Mouse (Mus musculus): ENCODE measurements at regions not wholly inside any gene's neighbourhood (a gene's known extent, or its start where the extent isn't known, plus 50 kb on each side); places are given as distances from the start of the nearest gene placed in this dataset.

DNA sequence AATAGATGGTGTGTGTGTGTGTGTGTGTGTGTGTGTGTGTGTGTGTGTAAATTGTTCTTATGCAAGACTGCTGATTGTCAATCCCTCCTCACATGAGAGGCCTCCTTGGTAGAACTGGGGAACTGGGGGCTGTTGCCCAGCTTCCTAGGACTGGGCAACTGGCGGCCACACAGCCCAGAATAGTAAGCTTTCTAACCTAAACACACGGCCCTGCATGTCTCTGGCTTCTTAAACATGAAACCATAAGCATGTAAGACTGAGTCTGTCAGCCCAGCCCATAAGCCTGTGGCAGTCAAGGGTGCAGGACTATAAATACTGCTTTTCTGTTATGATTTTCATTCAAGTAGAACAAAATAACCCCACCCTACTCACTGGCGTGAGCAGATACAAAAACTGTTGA lies 60.7 kb downstream of the Ifng start:
- no peak for DNase-seq (ENCODE audit: low spot score)

DNA sequence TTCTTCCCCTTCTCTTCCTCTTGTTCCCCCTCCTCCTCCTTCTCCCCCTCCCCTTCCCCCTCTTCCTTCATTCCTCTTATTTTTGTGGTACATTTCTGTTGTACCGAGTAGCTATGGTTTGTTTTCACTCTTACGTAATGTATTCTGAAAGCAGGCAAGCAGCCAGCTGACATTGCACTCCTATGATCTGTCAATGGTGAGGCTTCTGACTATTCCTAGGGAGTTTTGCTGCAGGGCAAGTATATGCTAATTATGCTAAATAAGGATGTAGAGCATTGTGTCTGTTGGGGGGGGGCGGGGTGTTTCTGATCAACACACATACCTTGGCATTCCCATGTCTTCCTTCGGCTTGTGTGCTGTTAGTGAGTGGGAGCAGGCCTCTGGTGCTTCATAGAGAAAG lies 64.0 kb downstream of the Ifng start:
- DNase-seq (ENCODE audit: low spot score) = no peak

DNA sequence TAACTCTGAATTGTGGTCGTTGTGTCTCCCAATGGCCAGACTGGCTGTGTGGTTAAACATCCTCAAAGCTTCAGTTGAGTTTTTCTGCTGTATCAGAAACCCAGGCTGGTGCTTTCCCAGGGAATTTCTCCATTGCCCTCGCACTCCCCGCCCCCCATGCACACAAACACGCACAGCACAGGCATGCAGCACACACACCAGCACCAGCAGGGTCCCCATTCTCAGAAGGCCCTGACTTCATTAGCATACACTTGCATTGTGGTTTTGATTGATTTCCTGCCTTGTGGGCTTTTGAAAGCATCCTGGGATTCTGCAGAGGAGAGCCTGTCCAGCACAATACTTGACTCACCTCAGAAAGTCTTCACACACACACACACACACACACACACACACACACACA lies 65.3 kb downstream of the Ifng start:
- DNase-seq (ENCODE audit: low spot score) = no peak

DNA sequence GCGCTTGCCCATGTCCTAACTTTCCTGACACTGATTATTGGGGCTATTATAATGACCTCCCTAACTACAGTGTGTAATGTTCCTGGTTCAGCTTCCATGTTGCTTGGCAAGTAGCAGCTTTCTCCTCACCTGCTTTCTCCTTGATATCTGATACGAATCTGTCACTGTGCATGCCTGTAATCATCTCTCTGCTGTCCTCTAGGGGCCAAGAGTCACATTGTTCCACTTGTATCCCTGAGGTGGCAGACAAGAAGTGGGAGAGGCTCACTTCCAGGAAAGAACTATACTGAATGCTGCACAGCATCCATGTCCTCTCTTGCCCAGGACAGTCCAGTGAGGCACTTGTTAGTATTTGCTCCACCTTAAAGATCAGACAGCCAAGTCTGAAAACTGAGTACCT lies 66.8 kb downstream of the Ifng start:
- DNase-seq (ENCODE audit: low spot score) = no peak

DNA sequence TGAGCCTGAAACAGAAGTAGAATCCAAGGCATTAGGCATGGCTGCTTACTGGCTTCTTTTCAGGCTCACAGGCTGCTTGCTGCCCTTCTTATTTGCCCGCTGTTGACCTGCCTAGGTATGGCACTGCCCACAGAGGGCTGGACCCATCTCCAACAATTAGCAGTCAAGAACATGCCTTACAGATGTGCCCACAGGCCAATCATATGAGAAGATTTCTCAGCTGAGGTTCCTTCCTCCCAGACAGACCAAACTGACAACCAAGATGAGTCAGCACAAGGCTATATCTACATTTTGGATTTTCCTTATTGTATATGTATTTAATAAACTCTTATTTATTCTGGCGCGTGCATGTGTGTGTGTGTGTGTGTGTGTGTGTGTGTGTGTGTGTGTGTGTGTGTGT lies 76.0 kb downstream of the Ifng start:
- DNase-seq (ENCODE audit: low spot score) = no peak

DNA sequence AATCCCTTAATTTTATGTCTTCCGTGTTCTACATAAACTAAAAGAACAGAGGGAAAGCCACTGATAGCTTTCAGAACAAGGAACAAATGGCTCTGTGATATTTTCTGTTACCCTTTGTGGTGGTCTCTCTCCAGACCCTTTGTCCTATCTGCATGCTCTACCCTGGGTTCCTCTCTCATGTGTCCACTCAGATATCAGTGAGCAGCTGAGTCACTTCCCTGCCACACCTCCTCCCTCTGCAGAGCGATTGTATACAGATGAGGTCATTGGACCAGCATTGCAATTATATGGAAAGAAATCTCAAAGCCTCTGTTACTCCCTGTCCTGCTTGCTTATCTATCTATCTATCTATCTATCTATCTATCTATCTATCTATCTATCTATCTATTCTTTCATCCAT lies 77.1 kb downstream of the Ifng start:
- DNase-seq (ENCODE audit: low spot score) = no peak

DNA sequence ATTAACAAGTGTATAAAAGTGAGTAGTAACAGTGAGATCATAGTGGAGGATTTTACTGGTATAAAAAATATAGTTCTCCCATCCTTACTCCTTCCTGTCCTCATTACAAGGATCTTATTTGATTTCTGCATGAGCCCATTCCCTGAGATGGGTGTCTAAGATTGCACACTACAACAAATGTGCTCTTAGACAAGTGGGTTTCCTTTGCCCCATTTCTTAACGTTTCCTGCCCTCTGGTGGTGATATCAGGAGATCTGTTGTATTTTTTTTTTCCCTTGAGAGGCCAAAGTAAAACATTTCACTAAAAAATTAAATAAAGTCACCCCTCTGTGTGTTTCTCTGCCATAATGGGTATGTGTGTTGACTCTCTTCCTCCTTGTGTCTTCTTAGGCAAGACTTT lies 105.1 kb downstream of the Ifng start:
- DNase-seq (ENCODE audit: low spot score) = no peak

DNA sequence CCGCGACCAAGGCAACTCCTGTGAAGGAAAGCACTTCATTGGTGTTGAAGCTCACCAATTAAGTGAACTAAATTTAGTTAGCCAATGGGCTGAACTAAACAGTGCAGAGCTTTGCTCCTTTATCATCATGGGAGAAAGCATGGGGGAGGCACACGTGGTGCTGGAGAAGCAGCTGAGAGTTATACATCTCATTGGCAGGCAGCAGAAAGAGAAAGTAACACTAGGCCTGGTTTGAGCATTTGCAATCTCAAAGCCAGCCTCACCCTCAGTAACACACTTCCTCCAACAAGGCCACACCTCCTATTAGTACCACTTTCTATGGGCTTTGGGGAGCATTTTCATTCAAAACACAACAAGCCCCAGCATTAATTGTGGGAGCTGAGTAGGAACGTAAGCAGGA lies 109.4 kb downstream of the Ifng start:
- DNase-seq (ENCODE audit: low spot score) = no peak

DNA sequence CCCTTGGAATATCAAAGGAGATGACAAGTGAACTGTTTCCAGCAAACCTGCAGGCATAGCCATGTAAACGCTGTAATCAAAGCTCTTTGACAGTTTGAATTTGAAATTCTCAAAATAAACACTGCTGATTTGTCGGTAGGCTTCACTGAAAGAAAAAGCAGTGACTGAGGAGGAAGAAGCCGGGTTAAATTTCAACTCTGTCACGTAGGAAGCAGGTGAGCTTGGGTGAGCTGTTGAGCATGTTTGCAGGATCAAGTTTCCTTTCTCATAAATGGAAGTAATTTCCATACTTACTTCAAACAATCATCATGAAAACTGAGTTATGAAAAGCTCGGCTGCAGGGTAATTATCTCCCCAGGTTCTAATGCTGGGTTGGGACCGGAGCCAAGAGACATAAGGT lies 118.0 kb downstream of the Ifng start:
- no peak for DNase-seq (ENCODE audit: low spot score)

DNA sequence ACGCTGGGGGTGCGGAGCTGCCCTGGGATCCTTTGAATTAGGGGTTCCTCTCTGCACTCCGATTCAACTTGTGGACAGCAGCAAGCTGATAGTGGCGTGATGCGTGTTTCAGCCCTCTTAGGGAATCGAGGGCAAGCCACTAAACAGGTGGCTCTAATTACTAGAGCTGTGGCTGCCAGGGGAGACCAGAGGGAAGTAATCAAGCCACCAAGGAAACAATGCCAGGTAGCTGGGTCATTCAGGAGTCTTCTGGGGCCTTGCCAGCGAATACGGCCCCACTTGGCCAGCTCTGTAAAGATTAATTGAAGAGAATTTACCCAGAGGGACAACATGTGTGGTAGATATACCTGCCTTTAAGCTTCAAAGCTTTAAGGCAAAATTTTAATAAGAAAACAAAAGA lies 123.2 kb downstream of the Ifng start:
- DNase-seq (ENCODE audit: low spot score) = no peak

DNA sequence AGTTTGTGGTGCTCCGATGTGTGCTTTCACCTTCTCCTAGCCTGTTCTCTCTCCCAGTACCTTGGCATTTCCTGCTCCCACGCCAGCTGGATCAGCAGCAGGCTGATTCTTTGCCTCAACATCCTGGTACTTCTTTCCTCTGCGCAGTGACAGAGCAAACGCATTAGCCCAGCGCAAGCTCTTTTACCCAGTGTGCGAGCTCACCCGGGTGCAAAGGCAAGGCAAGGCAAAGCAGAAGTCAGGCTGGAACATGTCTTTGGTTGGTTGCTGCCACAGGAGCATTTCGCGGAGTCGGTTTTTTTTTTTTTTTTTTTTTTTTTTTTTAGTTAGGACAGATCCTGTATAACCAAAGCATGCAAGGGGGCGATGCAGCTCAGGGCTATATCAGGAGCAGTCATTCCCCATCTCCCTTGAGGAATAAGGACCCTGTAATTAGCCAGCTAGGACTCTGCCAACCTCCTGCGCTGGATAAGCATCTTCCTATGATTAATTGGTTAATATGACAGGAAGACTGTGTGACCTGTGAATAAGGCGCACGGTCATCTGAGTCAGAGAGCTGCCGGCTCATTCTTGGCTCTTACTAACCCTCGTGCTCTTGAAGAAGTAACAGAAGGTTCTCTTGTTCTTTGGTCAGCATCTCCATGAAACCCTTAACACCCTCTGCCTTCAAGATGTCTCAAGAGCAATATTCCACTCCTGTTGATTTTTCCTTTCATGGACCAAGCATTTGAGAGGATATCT lies 123.9 kb downstream of the Ifng start:
- no peak for DNase-seq (ENCODE audit: low spot score)

DNA sequence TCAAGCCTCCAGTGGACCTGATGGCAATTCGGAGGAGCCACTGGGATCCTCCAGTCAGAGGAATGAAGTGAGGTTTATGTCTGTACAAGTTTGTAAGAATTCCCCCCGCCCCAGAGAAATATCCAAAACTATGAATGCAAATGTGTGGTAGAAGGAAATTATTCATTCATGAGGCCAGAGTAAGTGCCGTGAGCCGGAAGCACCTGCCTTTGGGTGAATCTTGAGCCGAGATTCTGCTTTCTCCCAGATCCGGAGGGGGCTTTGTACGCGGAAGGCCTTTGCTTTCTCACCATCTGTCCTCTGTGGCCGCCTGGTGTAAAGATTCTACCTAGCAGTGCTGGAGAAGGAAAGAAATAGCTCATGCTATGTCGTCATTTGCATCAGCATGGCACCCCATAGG lies 127.8 kb downstream of the Ifng start:
- no peak for DNase-seq (ENCODE audit: low spot score)

DNA sequence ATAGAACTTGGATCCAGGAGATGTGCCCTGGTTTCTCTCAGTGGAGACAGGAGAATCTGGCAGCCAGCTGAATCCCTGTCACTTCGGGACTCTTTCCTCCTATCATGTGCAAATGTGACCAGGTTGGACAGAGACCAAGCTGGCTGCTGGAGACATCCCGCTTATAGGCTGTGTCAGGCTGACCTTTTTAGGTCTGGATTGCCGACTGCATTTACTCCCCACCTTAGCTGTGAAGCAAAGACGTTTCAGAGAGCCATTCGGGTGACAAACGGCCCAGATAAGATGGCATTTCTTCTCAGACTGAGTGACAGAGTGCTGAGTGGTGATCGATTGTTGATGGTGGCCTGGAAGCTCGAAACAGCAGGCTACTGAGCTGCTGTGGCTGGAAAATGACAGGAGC lies 128.6 kb downstream of the Ifng start:
- no peak for DNase-seq (ENCODE audit: low spot score)

DNA sequence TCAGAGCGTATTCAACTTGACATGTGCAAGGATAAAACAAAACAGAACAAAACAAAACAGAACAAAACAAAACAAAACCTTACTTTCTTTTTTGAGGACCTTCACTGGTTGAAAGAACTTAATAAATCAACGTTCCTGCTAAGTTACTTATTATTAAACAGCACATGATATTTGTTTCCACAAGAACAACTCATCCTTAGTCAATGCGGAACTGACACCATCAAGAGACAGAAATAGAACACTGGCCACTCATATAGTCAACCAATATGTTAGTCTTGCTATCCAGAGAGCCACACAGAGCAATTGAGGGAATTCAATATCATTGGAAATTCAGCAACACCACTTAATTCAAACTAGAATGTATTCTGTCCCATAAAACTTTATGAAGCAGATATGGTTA lies 132.4 kb downstream of the Ifng start:
- DNase-seq (ENCODE audit: low spot score) = no peak

DNA sequence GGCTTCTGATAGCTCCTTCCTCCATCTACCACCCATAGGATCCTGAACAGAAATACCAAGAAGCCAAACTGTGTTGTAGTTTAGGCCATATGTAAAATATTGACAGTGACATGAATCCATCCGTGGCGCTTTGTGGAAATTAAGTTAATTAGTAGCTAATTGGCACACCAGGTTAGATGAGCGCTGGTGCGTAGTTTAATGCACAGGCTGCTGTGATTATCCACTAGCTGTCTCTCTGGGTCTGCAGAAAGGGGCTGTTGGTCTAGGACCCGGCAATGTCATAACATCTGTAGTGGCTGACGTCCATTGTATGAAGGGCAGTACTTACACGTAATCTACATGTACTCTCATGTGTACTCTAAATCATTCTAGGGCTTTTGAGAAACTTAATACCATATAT lies 134.7 kb downstream of the Ifng start:
- DNase-seq (ENCODE audit: low spot score) = no peak

DNA sequence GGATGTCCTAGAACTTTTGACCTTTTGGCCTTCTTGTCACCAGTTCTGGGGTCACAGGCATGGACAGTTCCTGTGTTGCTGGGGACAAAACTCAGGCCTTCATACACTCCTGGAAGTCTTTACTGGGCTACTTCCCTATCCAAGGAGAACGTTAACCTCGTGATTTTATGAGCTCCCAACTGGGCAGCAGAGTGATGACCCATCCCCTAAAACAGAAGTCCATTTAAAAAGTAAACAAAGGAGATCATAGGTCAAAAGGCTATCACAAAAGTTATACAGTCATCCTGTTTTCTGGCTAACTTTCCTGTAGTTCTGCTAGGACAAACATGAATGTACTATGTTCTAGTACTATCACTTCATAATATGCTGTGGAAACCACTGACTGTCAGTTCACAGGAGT lies 140.5 kb downstream of the Ifng start:
- DNase-seq (ENCODE audit: low spot score) = no peak

DNA sequence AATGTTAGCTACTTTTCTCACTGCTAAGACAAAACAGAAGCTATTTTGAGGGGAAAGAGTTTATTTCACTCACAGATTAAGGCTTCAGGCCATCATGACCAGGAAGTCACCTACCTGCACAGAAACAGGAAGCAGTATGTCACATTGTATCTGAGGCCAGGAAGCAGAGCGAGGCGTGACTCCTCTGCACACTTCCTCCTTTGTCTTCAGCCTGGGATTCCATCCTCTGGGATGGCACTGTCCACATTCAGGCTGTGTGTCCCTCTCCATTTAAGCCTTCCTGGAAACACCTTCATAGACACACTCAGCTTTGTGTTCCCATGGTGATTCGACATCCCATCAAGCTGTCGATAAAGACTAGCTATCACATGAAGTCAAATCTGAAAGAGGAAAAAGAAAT lies 145.0 kb downstream of the Ifng start:
- DNase-seq (ENCODE audit: low spot score) = no peak

DNA sequence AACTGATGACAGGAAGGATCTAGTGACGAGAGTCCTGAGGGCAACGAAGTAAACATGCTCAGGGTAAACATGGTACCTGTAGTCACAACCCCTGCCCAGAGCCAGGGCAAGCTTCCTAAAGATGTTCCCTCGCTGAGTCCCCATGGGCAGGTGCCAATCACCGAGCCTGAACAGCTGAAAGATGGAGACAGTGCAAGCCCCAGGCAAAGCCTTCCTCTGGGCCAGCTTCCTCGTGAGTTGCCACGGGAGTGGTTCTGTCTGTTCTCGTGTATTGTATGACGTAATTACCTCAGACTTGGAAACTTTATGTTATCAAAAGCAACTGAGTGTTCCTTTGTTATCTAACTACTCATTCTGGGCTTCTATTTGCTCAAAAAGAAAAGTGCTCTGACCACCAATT lies 147.4 kb downstream of the Ifng start:
- no peak for DNase-seq (ENCODE audit: low spot score)

DNA sequence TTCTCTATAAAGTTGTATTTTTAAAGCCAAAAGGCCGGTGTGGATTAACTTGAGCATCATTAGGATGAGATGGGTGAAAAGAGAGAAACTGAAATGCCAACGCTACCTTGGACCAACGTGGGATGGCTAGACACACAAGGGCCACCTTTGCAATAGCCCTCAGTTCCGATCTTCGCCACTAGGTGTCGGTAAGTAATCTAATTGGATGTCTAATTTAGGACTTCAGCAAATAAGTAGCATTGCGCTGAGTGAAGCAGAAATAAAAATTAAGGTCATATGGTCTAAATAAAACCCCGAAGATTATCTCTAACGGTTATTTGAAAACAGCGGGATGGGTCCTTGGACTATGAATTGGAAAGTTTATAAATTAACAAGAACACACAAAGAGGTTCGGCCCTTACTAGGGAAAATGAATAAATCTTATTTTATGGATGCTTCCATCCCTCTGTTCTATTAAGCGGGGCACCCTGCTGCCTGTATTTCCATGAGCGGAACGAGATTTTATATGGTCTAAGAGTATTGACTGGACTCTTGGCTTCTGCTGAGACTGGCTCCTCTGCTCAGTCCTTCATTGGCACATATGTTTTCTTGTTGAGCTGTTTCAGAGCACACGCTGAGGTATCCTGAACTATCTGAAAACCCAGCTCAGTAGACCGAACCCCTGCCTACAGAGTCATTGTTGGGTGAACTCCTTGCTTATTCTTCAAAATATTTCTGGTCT lies 152.0 kb downstream of the Ifng start:
- peak; percentile 67 for DNase-seq (ENCODE audit: low spot score)

DNA sequence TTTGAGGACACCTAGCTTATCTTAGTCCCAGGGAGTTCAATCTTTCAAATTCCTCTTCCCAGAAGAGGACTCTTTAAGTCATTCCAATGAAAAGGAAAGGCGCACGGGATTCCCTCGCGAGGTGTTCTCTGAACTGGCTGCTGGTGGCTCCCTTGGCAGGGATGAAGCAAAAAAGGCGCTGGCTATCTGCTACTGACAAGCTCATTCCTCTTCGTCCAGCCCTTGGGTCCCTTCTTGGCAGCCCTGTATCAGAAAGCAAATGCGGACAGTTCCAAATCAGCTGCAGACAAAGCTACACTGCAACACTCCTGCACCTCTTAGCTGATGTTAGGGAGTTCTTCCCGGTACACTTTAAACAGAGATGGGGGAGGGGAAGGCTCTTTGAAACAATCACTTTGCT lies 155.4 kb downstream of the Ifng start:
- no peak for DNase-seq (ENCODE audit: low spot score)

DNA sequence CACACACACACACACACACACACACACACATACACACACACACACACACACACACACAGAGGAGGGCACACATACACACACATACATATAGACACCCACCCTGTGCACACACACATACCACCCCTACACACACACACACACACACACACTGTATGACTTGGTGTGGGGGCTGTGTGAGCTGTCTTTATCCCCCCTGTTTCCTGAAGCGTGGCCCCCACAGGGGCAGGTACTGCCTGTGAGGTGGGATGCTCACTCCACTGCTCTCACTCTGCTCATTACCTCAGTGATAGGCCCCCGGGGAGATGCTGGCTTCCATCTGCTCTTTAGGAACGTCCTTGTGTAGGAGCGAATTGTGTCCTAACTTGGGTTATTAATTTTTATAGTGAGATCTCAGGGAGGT lies 157.7 kb downstream of the Ifng start:
- DNase-seq (ENCODE audit: low spot score) = no peak

DNA sequence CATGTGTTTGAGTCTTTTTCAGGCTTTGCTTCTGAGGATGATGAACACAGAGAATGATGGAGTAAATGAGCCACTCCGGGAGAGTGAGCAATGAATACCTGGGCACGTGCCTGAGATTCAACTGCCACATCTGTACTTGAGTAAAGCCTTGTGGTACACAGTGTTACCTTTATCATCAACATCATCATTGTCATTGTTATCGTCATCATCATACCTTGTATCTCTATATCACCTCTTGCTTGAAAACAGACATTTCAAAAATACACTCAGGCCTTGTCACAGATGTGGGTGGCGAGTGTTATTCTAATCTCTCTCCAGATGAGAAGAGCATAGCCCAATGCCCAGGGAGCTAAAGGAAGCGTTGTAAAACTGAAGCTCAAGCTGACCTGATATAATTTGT lies 158.4 kb downstream of the Ifng start:
- DNase-seq (ENCODE audit: low spot score) = no peak

DNA sequence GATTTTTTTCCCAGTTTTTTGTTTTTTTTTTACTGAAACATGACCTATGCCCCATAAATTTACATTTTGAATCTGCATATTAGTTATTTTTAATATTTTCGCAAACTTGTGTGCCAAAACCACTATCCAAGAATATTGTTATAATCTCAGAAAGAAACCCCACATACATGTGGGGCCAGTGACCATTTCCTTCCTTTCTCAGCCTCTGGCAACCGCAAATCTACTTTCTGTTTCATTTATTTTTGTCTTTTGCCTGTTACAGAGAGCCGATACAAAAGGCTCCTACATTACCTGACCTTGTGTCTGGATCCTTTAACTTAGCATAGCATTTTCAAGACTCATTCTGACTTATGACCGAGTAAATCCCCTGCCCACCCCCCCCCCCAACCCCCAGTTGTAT lies 158.8 kb downstream of the Ifng start:
- no peak for DNase-seq (ENCODE audit: low spot score)

DNA sequence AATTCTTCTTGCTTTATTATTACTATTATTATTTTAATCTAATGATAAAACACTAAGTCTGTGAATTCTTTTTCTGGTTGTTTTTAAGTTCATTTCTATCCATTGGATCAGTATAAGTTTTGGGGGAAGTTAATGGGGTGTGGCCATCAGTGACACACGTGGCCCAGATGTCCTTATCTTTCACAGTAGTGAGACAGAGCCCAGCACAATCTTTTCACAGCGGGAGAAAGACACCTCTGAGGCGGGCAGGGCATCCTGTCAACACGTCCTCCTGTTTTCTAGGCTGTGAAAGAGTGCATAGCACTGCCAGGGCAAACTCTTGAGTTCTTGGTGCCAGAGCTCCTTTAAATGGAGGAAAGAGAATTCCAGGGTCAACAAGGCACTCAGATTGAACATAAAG lies 162.1 kb downstream of the Ifng start:
- no peak for DNase-seq (ENCODE audit: low spot score)

Data from urinary bladder, postnatal 10 days (tissue).